Mouse (Mus musculus): ENCODE measurements around the gene Magix. TPM values are rescaled to one million over a fixed set of nuclear protein-coding genes. Genes with fewer than 3 reads are reported as not detected.
"Not testable (repeated sequence)": the region's sequence is repeated elsewhere in the genome, so short reads cannot be mapped to it uniquely, and the experiment has no call there.

The Magix gene
- polyA plus RNA-seq, 1 experiment: 0.29 TPM

DNA sequence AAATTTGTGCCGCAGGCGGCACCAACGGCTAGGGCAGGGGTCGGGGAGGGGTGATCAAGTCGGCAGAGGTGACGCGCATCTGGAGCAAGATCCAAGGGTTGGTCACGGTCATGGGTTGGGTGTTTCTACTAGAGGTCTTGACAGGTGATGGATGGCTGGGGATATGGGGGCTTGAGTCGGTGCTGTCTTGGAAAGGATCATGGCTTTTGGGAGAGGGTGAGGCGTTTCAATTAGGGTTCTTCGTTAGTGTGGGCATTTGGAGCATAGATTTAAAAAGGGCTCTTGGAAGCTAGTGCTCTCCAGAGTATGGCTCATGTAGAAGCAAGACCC, 41.2 kb upstream of the Magix start:
- peaks cover 6% of the 10 kb centered on the region for H3K36me3 ChIP-seq (ENCODE audit: control insufficient read depth, insufficient read depth, low read length)
- no peaks in the 10 kb centered on the region for H3K27me3 ChIP-seq (ENCODE audit: control insufficient read depth, insufficient read depth, low read length)
- H3K4me3 ChIP-seq (ENCODE audit: extremely low read depth, insufficient read depth, insufficient read length): peak overlapping the region; percentile 89
- no peaks in the 10 kb centered on the region for H3K4me1 ChIP-seq (ENCODE audit: control insufficient read depth, insufficient read depth, insufficient read length)
- no peak for DNase-seq (ENCODE audit: low read depth in 1 of 2, low spot score in 2 of 2)
- H3K27ac ChIP-seq (ENCODE audit: insufficient read depth, low read length): peak overlapping the region; percentile 62
- 23% methylated on average over 11 of the region's 11 CpGs for WGBS
- TF ChIP-seq POLR2A (IDR thresholded peaks at IDR 0.05; ENCODE audit: low read depth, low read length): no peak
- no peak for TF ChIP-seq CTCF (IDR thresholded peaks at IDR 0.05; ENCODE audit: extremely low read depth, insufficient read depth, insufficient read length, insufficient replicate concordance)

DNA sequence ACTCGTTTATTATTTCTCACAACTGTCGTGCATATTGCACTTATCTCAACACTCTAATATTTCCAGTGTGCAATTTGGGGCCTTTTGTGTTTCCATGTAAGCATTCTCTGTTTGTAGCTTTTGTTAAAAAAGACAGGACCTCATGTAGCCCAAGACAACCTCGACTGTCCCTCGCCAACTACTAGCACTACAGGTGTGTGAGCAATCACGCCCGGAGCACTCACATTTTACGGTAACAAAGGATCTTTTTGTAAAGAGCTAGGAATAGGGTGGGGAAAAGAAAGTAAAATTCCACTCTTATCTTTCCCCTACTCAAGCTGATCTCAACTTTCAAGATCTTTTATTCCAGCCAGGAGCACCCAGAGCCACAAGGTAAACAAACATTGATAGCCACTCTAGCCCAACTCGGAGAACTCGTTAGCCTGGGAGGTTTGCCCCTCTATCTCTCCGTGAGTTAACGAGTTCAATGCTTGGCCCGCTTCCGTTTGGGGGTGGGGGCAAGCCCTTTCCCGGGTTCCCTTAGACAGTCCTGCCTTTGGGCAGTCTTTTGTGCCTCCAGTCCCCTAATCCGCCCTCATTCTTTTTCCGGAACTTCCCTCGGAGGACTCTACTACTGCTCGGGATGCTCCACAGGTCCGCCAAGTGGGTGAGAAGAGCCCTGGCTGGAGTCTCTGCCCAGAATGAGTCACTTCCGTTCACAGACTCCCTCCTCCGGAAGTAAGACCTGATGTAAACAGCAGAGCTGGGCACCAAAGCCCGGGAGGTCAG, 40.6 kb upstream of the Magix start, which contains the start of gene Gm45208:
Gene Gm45208 (plus strand): TSS at position 732 of the 768 bp plus-strand sequence.
- H3K4me3 ChIP-seq (ENCODE audit: extremely low read depth, insufficient read depth, insufficient read length): peak within 1 kb of the TSS; percentile 89
- WGBS: 21% methylated on average over 22 of the region's 22 CpGs
- H3K27ac ChIP-seq (ENCODE audit: insufficient read depth, low read length): peak within 1 kb of the TSS; percentile 89
- peak; percentile 66 to 72 for DNase-seq (ENCODE audit: low read depth in 1 of 2, low spot score in 2 of 2)
- TF ChIP-seq CTCF (IDR thresholded peaks at IDR 0.05; ENCODE audit: extremely low read depth, insufficient read depth, insufficient read length, insufficient replicate concordance) (no peak), POLR2A (IDR thresholded peaks at IDR 0.05; ENCODE audit: low read depth, low read length) (no peak; the same call in 1 of the 2 replicates)
- no peaks in the 10 kb centered on the region for H3K27me3 ChIP-seq (ENCODE audit: control insufficient read depth, insufficient read depth, low read length)
- H3K4me1 ChIP-seq (ENCODE audit: control insufficient read depth, insufficient read depth, insufficient read length): no peaks in the 10 kb centered on the region
- peaks cover 5% of the 10 kb centered on the region for H3K36me3 ChIP-seq (ENCODE audit: control insufficient read depth, insufficient read depth, low read length)

DNA sequence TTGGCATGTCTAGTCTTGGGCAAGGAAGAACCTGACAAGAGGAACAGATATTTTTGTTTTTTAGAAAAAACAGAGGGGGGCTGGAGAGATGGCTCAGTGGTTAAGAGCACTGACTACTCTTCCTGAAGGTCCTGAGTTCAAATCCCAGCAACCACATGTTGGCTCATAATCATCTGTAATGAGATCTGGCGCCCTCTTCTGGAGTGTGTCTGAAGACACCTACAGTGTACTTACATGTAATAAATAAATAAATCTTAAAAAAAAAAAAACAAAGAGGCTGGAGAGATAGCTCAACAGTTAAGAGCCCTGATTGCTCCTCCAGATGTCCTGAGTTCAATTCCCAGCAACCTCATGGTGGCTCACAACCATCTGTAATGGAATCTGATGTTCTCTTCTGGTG, 35.0 kb upstream of the Magix start:
- DNase-seq (ENCODE audit: low read depth in 1 of 2, low spot score in 2 of 2); H3K27ac ChIP-seq (ENCODE audit: insufficient read depth, low read length); H3K27me3 ChIP-seq (ENCODE audit: control insufficient read depth, insufficient read depth, low read length); H3K36me3 ChIP-seq (ENCODE audit: control insufficient read depth, insufficient read depth, low read length); H3K4me1 ChIP-seq (ENCODE audit: control insufficient read depth, insufficient read depth, insufficient read length); H3K4me3 ChIP-seq (ENCODE audit: extremely low read depth, insufficient read depth, insufficient read length): not testable (repeated sequence)
- WGBS: 38% methylated on average over 1 of the region's 1 CpGs

DNA sequence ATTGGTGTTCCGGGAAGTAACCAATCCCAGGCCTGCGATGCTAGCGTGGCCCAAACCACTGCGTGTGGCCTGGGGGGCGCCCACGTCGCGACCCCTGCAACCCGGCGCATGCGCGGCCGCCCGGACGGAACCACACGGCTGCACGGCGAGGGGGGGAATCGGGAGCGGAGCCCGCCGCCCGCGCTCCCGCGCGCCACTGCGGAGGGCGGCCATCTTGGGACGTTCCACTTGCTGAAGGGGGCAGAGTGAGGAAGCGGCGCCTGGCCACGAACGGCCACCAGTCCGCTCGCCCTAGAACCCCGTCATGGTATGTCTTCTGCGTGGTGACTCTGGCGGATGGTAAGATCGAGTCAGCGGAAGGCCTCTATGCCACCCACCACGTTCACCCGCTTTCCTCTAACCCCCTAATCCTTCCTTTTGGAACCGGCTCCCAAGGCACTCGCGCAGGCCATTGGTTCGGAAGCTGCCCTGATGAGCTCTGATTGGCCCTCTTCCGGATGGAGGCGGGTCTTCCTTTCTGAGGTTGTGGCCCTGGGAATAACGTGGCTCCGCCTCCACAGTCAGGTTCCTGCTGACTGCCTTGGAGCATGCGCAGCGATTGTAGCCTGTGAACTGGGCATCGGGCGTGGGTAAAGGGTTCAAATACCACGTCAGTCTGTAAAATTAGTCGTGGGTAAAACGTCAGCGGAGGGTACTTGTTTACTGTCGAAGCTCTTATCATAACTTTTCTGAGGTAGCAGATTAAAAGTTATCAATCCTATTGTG, 33.3 kb upstream of the Magix start, which contains the start of gene Wdr45:
Gene Wdr45 (plus strand): TSS at position 199 of the 765 bp plus-strand sequence.
- 30% methylated on average over 47 of the region's 60 CpGs for WGBS
- not testable (repeated sequence) for H3K4me1 ChIP-seq (ENCODE audit: control insufficient read depth, insufficient read depth, insufficient read length); H3K27me3 ChIP-seq (ENCODE audit: control insufficient read depth, insufficient read depth, low read length); H3K36me3 ChIP-seq (ENCODE audit: control insufficient read depth, insufficient read depth, low read length)
- H3K27ac ChIP-seq (ENCODE audit: insufficient read depth, low read length): peak within 1 kb of the TSS; percentile 74; the same call in 1 of the 2 replicates
- DNase-seq (ENCODE audit: low read depth in 1 of 2, low spot score in 2 of 2): peak; percentile 89 to 92
- peak within 1 kb of the TSS; percentile 40; the same call in 1 of the 2 replicates for H3K4me3 ChIP-seq (ENCODE audit: extremely low read depth, insufficient read depth, insufficient read length)

DNA sequence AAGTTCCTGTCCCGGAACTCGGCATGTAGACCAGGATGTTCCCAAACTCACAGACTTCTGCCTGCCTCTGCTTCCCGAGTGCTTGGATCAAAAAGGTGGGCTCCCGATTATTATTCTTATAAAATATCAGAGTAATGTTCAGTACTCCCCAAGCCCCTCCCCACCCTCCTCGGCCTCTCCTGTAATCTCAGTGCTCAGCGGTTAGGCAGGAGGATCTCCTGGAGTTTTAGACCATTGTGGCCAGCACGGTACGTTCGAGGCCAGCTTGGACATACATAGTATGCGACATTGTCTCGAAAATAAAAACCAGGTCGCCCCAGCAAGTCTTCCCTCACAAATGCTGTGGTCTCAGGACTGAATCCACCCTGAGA, 32.7 kb upstream of the Magix start:
- not testable (repeated sequence) for H3K36me3 ChIP-seq (ENCODE audit: control insufficient read depth, insufficient read depth, low read length); DNase-seq (ENCODE audit: low read depth in 1 of 2, low spot score in 2 of 2); H3K27ac ChIP-seq (ENCODE audit: insufficient read depth, low read length); H3K27me3 ChIP-seq (ENCODE audit: control insufficient read depth, insufficient read depth, low read length); H3K4me1 ChIP-seq (ENCODE audit: control insufficient read depth, insufficient read depth, insufficient read length)
- H3K4me3 ChIP-seq (ENCODE audit: extremely low read depth, insufficient read depth, insufficient read length): peak overlapping the region; percentile 40; the same call in 1 of the 2 replicates
- 28% methylated on average over 6 of the region's 12 CpGs for WGBS

DNA sequence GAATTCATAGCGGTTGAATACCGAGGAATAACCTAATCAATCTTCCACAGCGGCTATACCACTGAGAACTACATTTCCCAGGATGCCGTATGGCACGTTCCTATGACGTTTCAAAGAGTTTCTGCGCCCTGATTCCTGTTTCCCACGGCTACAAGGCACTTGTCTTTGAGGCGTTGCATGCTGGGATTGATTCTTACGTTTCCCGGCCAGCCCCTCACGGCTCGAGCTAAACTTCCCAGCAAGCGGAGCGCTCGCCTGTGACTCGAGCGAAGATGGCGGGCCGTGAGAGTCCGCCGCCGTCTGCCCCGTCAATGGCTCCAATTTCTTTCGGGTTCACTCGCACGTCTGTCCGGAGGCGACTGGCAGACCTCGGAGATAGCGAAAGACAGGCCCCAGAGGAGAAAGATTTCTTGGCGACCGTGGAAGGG, 15.9 kb upstream of the Magix start, which contains the start of gene Gpkow:
Gene Gpkow (plus strand): TSS at position 178 of the 428 bp plus-strand sequence.
- peak; percentile 78 to 80 for DNase-seq (ENCODE audit: low read depth in 1 of 2, low spot score in 2 of 2)
- Histone ChIP-seq H3K27ac (ENCODE audit: insufficient read depth, low read length) (peak within 1 kb of the TSS; percentile 73; the same call in 1 of the 2 replicates), H3K36me3 (ENCODE audit: control insufficient read depth, insufficient read depth, low read length) (peaks cover 3% of the 10 kb centered on the region), H3K4me1 (ENCODE audit: control insufficient read depth, insufficient read depth, insufficient read length) (no peaks in the 10 kb centered on the region), H3K4me3 (ENCODE audit: extremely low read depth, insufficient read depth, insufficient read length) (peak within 1 kb of the TSS; percentile 80), H3K27me3 (ENCODE audit: control insufficient read depth, insufficient read depth, low read length) (no peaks in the 10 kb centered on the region)
- WGBS: 20% methylated on average over 33 of the region's 33 CpGs
- TF ChIP-seq POLR2A (IDR thresholded peaks at IDR 0.05; ENCODE audit: low read depth, low read length): peak; percentile 31; the same call in 1 of the 2 replicates
- TF ChIP-seq CTCF (IDR thresholded peaks at IDR 0.05; ENCODE audit: extremely low read depth, insufficient read depth, insufficient read length, insufficient replicate concordance): no peak

DNA sequence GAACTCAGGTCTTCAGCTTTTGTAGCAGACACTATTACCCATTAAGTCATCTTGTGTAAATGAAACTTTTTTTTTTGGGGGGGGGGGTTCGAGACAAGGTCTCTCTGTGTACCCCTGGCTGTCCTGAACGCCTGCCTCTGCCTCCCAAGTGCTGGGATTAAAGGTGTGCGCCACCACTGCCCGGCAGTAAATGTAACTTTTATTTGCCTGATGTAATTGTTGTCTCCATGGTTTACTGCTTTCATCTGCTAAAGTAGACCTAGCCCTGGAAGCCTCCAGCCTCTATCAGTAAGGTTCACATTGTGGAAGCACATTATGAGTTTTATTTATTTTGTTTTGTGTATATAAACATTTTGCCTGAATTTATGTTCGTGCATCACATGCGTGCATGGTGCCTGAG, 15.5 kb upstream of the Magix start:
- Histone ChIP-seq H3K36me3 (ENCODE audit: control insufficient read depth, insufficient read depth, low read length) (peaks cover 2% of the 10 kb centered on the region; the same call in 1 of the 2 replicates), H3K4me3 (ENCODE audit: extremely low read depth, insufficient read depth, insufficient read length) (no peak overlapping the region), H3K27me3 (ENCODE audit: control insufficient read depth, insufficient read depth, low read length) (no peaks in the 10 kb centered on the region), H3K27ac (ENCODE audit: insufficient read depth, low read length) (no peak overlapping the region), H3K4me1 (ENCODE audit: control insufficient read depth, insufficient read depth, insufficient read length) (no peaks in the 10 kb centered on the region)
- no peak for TF ChIP-seq POLR2A (IDR thresholded peaks at IDR 0.05; ENCODE audit: low read depth, low read length)
- TF ChIP-seq CTCF (IDR thresholded peaks at IDR 0.05; ENCODE audit: extremely low read depth, insufficient read depth, insufficient read length, insufficient replicate concordance): no peak
- WGBS: 52% methylated on average over 6 of the region's 6 CpGs
- no peak for DNase-seq (ENCODE audit: low read depth in 1 of 2, low spot score in 2 of 2)

All from spleen, adult 2 months (tissue).